Mouse (Mus musculus) lung, embryonic 14.5 days (tissue): ENCODE measurements at regions not wholly inside any gene's neighbourhood (a gene's known extent, or its start where the extent isn't known, plus 50 kb on each side); places are given as distances from the start of the nearest gene placed in this dataset.

Experiments used
- ATAC-seq: fragments of 200-750 bp; cut with Nextera tagmentation; 2 replicates; pipeline ENCODE4 v1.8.0; 2017; ENCODE audit warnings: mild to moderate bottlenecking, moderate TSS enrichment, moderate library complexity; ENCODE audit not compliant: insufficient read depth
- DNase-seq: peaks from one replicate; pipeline ENCODE4 v3.0.0-alpha.2; 2015
- H3K27ac ChIP-seq: fragments of 300-500 bp; sonication (generic); 2 replicates; pipeline ENCODE4 v1.5.1; 2014; ENCODE audit warnings: low read depth, mild to moderate bottlenecking, moderate library complexity
- H3K27me3 ChIP-seq: fragments of 300-500 bp; sonication (generic); 2 replicates; pipeline ENCODE4 v1.6.1; 2014; ENCODE audit warnings: low read length, control low read depth; ENCODE audit not compliant: insufficient read depth
- H3K36me3 ChIP-seq: fragments of 300-500 bp; sonication (generic); 2 replicates; pipeline ENCODE4 v1.6.1; 2014; ENCODE audit warnings: control low read depth; ENCODE audit not compliant: insufficient read depth
- H3K4me1 ChIP-seq: fragments of 300-500 bp; sonication (generic); 2 replicates; pipeline ENCODE4 v1.6.1; 2014; ENCODE audit warnings: antibody characterized with exemption, control low read depth; ENCODE audit not compliant: insufficient read depth
- H3K4me2 ChIP-seq: fragments of 300-500 bp; sonication (generic); 2 replicates; pipeline ENCODE4 v1.6.1; 2014; ENCODE audit warnings: mild to moderate bottlenecking
- H3K4me3 ChIP-seq: fragments of 300-500 bp; sonication (generic); 2 replicates; pipeline ENCODE4 v1.5.1; 2014; ENCODE audit warnings: low read depth, low read length
- H3K9ac ChIP-seq: fragments of 300-500 bp; sonication (generic); 2 replicates; pipeline ENCODE4 v1.6.1; 2014
- H3K9me3 ChIP-seq: fragments of 300-500 bp; sonication (generic); 2 replicates; pipeline ENCODE4 v1.6.1; 2016; ENCODE audit warnings: low read depth, low read length, control low read depth
- CTCF ChIP-seq: IDR thresholded peaks from 2 replicates; pipeline ENCODE4 v1.5.1; 2016; ENCODE audit warnings: antibody characterized with exemption, low read depth
- WGBS: fragments of 180-500 bp; shearing (Covaris S2); extraction: QIAGEN DNeasy Blood & Tissue Kit; methylation state at CpG from one replicate; pipeline ENCODE4 v1.1.7; 2014; 5-methylcytosine and 5-hydroxymethylcytosine counted together

- TF ChIP-seq CTCF: no peak
- WGBS: 44% methylated on average over 4 of the region's 4 CpGs
Observed at GRCm38 (mm10) chr12:79880346-79880745, 232.5 kb downstream of the Zfp36l1 start.

GRCm38 (mm10) chr12:79879918-79880273, 232.9 kb downstream of the Zfp36l1 start:
- Histone ChIP-seq H3K4me1 (peaks cover 30% of the 10 kb centered on the region), H3K27ac (peak overlapping the region; percentile 87), H3K9me3 (no peaks in the 10 kb centered on the region), H3K9ac (no peak overlapping the region), H3K4me2 (no peak overlapping the region), H3K36me3 (no peaks in the 10 kb centered on the region), H3K4me3 (no peak overlapping the region), H3K27me3 (no peaks in the 10 kb centered on the region)
- TF ChIP-seq CTCF: no peak
- 35% methylated on average over 9 of the region's 9 CpGs for WGBS
- DNase-seq (no peak), ATAC-seq (0 out of 2 replicates have a peak, but pooled peaks have one; percentile 19)

More at GRCm38 (mm10) chr12:79880346-79880745, 232.5 kb downstream of the Zfp36l1 start:
- H3K36me3 ChIP-seq: no peaks in the 10 kb centered on the region
- no peak overlapping the region for H3K9ac ChIP-seq
- peaks cover 30% of the 10 kb centered on the region for H3K4me1 ChIP-seq
- no peak overlapping the region for H3K4me3 ChIP-seq
- peak; percentile 70 for DNase-seq
- H3K4me2 ChIP-seq: peak overlapping the region; percentile 25; the same call in 1 of the 2 replicates
- H3K27ac ChIP-seq: peak overlapping the region; percentile 87
- no peaks in the 10 kb centered on the region for H3K9me3 ChIP-seq
- no peaks in the 10 kb centered on the region for H3K27me3 ChIP-seq
- no peak for ATAC-seq

GRCm38 (mm10) chr12:79879093-79879917, 233.5 kb downstream of the Zfp36l1 start:
- no peaks in the 10 kb centered on the region for H3K27me3 ChIP-seq
- peaks cover 30% of the 10 kb centered on the region for H3K4me1 ChIP-seq
- DNase-seq: peak; percentile 81
- peak; percentile 77 for ATAC-seq
- no peaks in the 10 kb centered on the region for H3K9me3 ChIP-seq
- H3K27ac ChIP-seq: peak overlapping the region; percentile 87
- H3K4me2 ChIP-seq: no peak overlapping the region
- no peaks in the 10 kb centered on the region for H3K36me3 ChIP-seq
- no peak for TF ChIP-seq CTCF
- 21% methylated on average over 15 of the region's 15 CpGs for WGBS
- no peak overlapping the region for H3K9ac ChIP-seq
- H3K4me3 ChIP-seq: no peak overlapping the region

GRCm38 (mm10) chr12:79878766-79879092, 234.1 kb downstream of the Zfp36l1 start:
- H3K4me2 ChIP-seq: no peak overlapping the region
- H3K36me3 ChIP-seq: no peaks in the 10 kb centered on the region
- H3K27ac ChIP-seq: peak overlapping the region; percentile 87; the same call in 1 of the 2 replicates
- H3K4me3 ChIP-seq: no peak overlapping the region
- peaks cover 30% of the 10 kb centered on the region for H3K4me1 ChIP-seq
- H3K9me3 ChIP-seq: no peaks in the 10 kb centered on the region
- ATAC-seq: no peak
- 52% methylated on average over 5 of the region's 5 CpGs for WGBS
- no peak overlapping the region for H3K9ac ChIP-seq
- H3K27me3 ChIP-seq: no peaks in the 10 kb centered on the region
- no peak for TF ChIP-seq CTCF
- DNase-seq: no peak

- WGBS: 80% methylated on average over 3 of the region's 3 CpGs
- no peak for ATAC-seq
- no peak overlapping the region for H3K4me3 ChIP-seq
Observed at GRCm38 (mm10) chr12:79878163-79878562, 234.7 kb downstream of the Zfp36l1 start.

GRCm38 (mm10) chr12:79874333-79874732, 238.5 kb downstream of the Zfp36l1 start:
- H3K27me3 ChIP-seq: no peaks in the 10 kb centered on the region
- no peak overlapping the region for H3K4me2 ChIP-seq
- no peaks in the 10 kb centered on the region for H3K9me3 ChIP-seq
- 29% methylated on average over 2 of the region's 2 CpGs for WGBS
- H3K4me1 ChIP-seq: peaks cover 10% of the 10 kb centered on the region
- H3K36me3 ChIP-seq: no peaks in the 10 kb centered on the region
- DNase-seq: no peak
- no peak overlapping the region for H3K4me3 ChIP-seq
- TF ChIP-seq CTCF: no peak
- H3K27ac ChIP-seq: no peak overlapping the region
- no peak overlapping the region for H3K9ac ChIP-seq
- ATAC-seq: no peak

More at GRCm38 (mm10) chr12:79878163-79878562, 234.7 kb downstream of the Zfp36l1 start:
- Histone ChIP-seq H3K27me3 (no peaks in the 10 kb centered on the region), H3K4me1 (peaks cover 30% of the 10 kb centered on the region), H3K4me2 (no peak overlapping the region), H3K36me3 (no peaks in the 10 kb centered on the region), H3K27ac (no peak overlapping the region), H3K9me3 (no peaks in the 10 kb centered on the region), H3K9ac (no peak overlapping the region)
- DNase-seq: no peak
- no peak for TF ChIP-seq CTCF

- 0 out of 2 replicates have a peak, but pooled peaks have one; percentile 28 for ATAC-seq
- DNase-seq: no peak
- H3K4me1 ChIP-seq: peaks cover 9% of the 10 kb centered on the region
- no peaks in the 10 kb centered on the region for H3K9me3 ChIP-seq
- no peaks in the 10 kb centered on the region for H3K36me3 ChIP-seq
- H3K4me2 ChIP-seq: no peak overlapping the region
- no peak overlapping the region for H3K9ac ChIP-seq
- no peak overlapping the region for H3K4me3 ChIP-seq
- 49% methylated on average over 6 of the region's 6 CpGs for WGBS
- H3K27me3 ChIP-seq: no peaks in the 10 kb centered on the region
- no peak for TF ChIP-seq CTCF
- peak overlapping the region; percentile 40 for H3K27ac ChIP-seq
Observed at GRCm38 (mm10) chr12:79865179-79865552, 247.6 kb downstream of the Zfp36l1 start.
